In genomic region chr2:181918501-181918900, GRCm38 (mm10) we compare ENCODE assay signal across 9 mouse cellular contexts. TPM values are rescaled to one million over a fixed set of nuclear protein-coding genes. Genes with fewer than 3 reads are reported as not detected.
DNase-seq lines count a peak whose midpoint lies in the region; ATAC-seq lines count a peak whose summit lies in the region.
"Had no signal": no experiment of that assay in that cellular context is flagged by ENCODE, and none has a peak within 500 bp of the region (broad histone marks: within the 10 kb centered on the region; RNA-seq: fewer than 3 reads in every experiment).

No protein-coding gene starts in this region.

- H3K9ac ChIP-seq in hindbrain, embryonic 13.5 days, result no peak overlapping the region
- H3K9ac ChIP-seq in midbrain, embryonic 12.5 days (replicated peaks), result no peak overlapping the region
- H3K9ac ChIP-seq: liver, embryonic 15.5 days had no signal

- H3K27me3 ChIP-seq in hindbrain, embryonic 13.5 days, result no peaks in the 10 kb centered on the region
- no peaks in the 10 kb centered on the region for H3K27me3 ChIP-seq in midbrain, embryonic 12.5 days
- H3K27me3 ChIP-seq: liver, embryonic 15.5 days had no signal

- H3K36me3 ChIP-seq in hindbrain, embryonic 13.5 days, result no peaks in the 10 kb centered on the region
- no peaks in the 10 kb centered on the region for H3K36me3 ChIP-seq in midbrain, embryonic 12.5 days
- H3K36me3 ChIP-seq: liver, embryonic 15.5 days had no signal

- WGBS in hindbrain, embryonic 13.5 days, result 50% methylated on average over 3 of the region's 3 CpGs
- WGBS in midbrain, embryonic 12.5 days, result 47% methylated on average over 3 of the region's 3 CpGs

- H3K4me2 ChIP-seq in hindbrain, embryonic 13.5 days, result no peak overlapping the region
- no peak overlapping the region for H3K4me2 ChIP-seq in midbrain, embryonic 12.5 days (replicated peaks)
- H3K4me2 ChIP-seq: liver, embryonic 15.5 days had no signal

- H3K4me1 ChIP-seq in hindbrain, embryonic 13.5 days (replicated peaks), result no peaks in the 10 kb centered on the region
- no peaks in the 10 kb centered on the region for H3K4me1 ChIP-seq in midbrain, embryonic 12.5 days
- H3K4me1 ChIP-seq: liver, embryonic 15.5 days had no signal

- H3K9me3 ChIP-seq in hindbrain, embryonic 13.5 days, result no peaks in the 10 kb centered on the region
- H3K9me3 ChIP-seq in midbrain, embryonic 12.5 days, result peaks cover 3% of the 10 kb centered on the region; the same call in 1 of the 2 replicates
- H3K9me3 ChIP-seq: liver, embryonic 15.5 days had no signal

- no peak overlapping the region for H3K4me3 ChIP-seq in hindbrain, embryonic 13.5 days
- no peak overlapping the region for H3K4me3 ChIP-seq in midbrain, embryonic 12.5 days
- H3K4me3 ChIP-seq: liver, embryonic 15.5 days had no signal

- peak; percentile 40 to 48 for DNase-seq in cerebellum, postnatal 10 days
- no peak for DNase-seq in cerebellum, adult 9-10 months
- DNase-seq in lung, postnatal 10 days, result peak; percentile 17
- DNase-seq in lung, postnatal 14 days, result no peak
- DNase-seq in embryo, embryonic 9.5 days (ENCODE audit: extremely low spot score), result peak; percentile 72
- DNase-seq in thymus, postnatal 14 days, result peak; percentile 35

- peak; percentile 96 for ATAC-seq in hindbrain, embryonic 13.5 days (ENCODE audit: low FRiP score)
- peak; percentile 91 for ATAC-seq in midbrain, embryonic 12.5 days (ENCODE audit: low FRiP score, low read depth)

- no peak overlapping the region for H3K27ac ChIP-seq in hindbrain, embryonic 13.5 days
- H3K27ac ChIP-seq in midbrain, embryonic 12.5 days (replicated peaks), result no peak overlapping the region
- H3K27ac ChIP-seq: liver, embryonic 15.5 days had no signal

RNA-seq across cellular contexts. Expression of gene Polr3k, which starts 54.4 kb away (rescaled TPM):
- polyA plus RNA-seq in hindbrain, embryonic 13.5 days (2015; fragmentation: Nextera tagmentation; extraction: Ambion mirVana), result 88.9 and 91.7 TPM in 2 replicates
- 99.0 and 99.8 TPM in 2 replicates for polyA plus RNA-seq in midbrain, embryonic 12.5 days (2016; fragmentation: Nextera tagmentation; extraction: Ambion mirVana)

Comparison
In these comparisons a context has a peak if more than half of its experiments do, and no peak if none do; other contexts are left out.
1. DNase-seq: peak in cerebellum, postnatal 10 days (2 of 2), lung, postnatal 10 days (single experiment), embryo, embryonic 9.5 days (single experiment) and thymus, postnatal 14 days (single experiment); none in cerebellum, adult 9-10 months (single experiment) and lung, postnatal 14 days (single experiment).